Mouse (Mus musculus): Measurements from ENCODE around the gene Ephx1. TPM values are rescaled to one million over a fixed set of nuclear protein-coding genes. Genes with fewer than 3 reads are reported as not detected.

The Ephx1 gene
- total RNA-seq, 1 experiment from 2014 or later: 3.9 TPM

GRCm38 (mm10) chr1:181016532-181017131 is 4.1 kb downstream of the Ephx1 start:
- peak; percentile 29 to 44 for ATAC-seq (replicated peaks in 1 of 2; ENCODE audit: insufficient read depth in 1 of 2, low FRiP score in 2 of 2, low TSS enrichment in 1 of 2, low read depth in 1 of 2, poor library complexity in 2 of 2, severe bottlenecking in 2 of 2)

DNA sequence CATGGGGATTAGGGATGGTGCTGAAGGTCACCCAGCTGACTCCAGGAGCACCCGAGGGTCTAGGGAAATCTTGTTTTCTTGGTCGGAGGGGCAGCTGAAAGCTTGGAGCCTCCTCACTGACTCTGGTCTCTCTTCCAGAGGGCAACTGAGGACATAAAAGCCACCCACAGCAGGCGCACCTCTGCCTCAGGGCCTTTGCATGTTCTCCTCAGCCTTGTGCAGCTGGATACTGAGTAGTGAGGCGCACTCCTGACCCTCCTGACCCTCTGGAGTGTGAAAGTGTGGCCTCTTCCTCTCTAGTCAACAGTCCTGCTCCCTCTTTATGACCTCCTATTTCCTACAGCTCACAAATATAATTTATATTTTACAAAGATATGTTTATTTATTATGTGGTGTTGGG is 4.7 kb downstream of the Ephx1 start:
- ATAC-seq (replicated peaks in 1 of 2; ENCODE audit: insufficient read depth in 1 of 2, low FRiP score in 2 of 2, low TSS enrichment in 1 of 2, low read depth in 1 of 2, poor library complexity in 2 of 2, severe bottlenecking in 2 of 2): no peak

DNA sequence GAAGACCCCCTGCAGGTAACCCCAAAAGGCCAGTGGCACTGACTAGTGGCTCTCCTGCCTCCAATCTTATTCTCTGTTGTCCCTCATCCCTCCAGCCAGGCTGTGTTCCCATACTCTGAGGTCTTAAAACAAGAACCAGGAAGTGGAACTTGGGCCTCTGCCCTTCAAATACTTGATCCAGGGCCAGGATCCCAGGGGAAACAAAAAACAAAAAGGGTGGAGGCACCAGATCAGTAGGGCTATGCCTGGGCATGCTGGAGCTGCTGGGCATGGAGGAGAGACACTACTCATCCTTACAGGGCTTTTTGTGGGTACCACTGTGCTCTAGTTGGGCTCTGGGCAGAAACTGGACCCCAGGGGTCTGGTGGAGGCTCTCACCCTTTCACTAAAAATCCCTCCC is 5.1 kb downstream of the Ephx1 start:
- no peak for ATAC-seq (replicated peaks in 1 of 2; ENCODE audit: insufficient read depth in 1 of 2, low FRiP score in 2 of 2, low TSS enrichment in 1 of 2, low read depth in 1 of 2, poor library complexity in 2 of 2, severe bottlenecking in 2 of 2)

DNA sequence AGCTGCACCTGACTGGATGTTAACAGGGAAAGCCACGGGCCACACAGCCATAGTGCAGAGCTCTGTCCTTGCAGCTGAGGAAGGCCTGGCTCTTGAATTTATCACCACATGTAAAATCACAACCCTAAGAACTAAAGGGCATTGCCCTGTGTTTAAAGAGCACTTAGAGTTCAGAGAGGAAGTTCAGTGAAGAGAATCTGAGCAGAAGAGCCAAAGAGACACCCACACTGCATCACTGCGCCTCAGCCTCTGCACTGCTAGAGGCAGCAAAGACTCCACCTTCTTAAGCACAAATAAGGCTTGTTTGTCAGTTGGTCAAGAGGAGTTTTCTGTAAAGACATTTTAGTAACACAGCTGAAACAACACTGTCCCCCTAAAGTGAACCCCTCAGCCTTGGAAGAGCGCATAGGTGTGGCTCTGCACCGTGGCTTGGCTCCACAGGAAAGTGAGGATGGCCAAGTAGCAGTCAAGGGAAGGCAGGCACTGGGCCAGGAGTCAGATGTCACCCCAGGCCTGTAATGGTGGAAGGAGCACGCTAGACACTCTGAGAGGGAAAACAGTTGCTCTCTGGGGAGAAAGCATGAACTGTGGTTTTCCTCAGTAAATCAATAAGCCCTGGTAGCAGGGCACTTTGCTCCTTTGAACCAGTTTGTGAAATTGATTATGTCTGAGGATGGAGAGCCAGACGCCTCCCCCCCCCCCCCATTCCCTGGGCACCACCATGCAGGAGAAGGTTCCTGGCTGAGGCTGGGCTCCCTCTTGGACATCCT is 5.8 kb downstream of the Ephx1 start:
- no peak for ATAC-seq (replicated peaks in 1 of 2; ENCODE audit: insufficient read depth in 1 of 2, low FRiP score in 2 of 2, low TSS enrichment in 1 of 2, low read depth in 1 of 2, poor library complexity in 2 of 2, severe bottlenecking in 2 of 2)

DNA sequence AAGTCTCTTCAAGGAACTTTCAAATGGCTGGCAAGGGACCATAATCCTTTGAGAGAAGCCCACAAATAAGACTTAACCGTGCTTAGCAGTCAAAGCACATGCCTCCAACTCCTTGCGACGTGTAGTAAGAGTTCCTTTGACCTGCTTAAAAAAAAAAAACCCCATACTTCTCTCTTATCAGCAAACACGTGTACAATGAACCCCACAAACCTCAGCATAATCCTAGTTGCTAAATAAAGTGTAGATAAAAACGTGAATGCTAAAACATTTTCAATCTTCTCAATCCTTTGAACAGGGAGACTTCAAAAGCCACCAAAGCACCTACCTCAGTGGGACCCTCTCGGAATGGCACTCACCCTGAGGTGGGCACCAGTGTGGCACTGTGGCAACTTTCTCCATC is 7.3 kb downstream of the Ephx1 start:
- no peak for ATAC-seq (replicated peaks in 1 of 2; ENCODE audit: insufficient read depth in 1 of 2, low FRiP score in 2 of 2, low TSS enrichment in 1 of 2, low read depth in 1 of 2, poor library complexity in 2 of 2, severe bottlenecking in 2 of 2)

DNA sequence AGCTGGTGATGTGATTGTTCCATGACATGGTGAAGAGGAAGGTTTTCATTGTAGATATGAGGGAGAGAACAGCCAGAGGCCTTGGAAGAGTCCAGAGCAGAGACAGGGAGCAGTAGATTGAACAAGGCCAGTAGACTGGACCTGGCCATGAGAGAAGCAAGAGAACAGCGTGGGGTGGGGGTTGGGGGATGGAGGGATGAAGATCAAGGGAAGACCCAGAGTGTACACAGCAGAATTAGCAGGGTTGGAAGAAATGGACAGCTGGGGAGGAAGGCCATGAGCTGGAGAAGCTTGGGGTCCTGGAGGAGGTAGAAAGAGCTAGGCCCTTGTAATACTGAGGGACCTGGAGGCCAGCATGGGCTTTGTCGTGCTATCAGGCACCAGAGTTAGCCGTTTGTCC is 8.3 kb downstream of the Ephx1 start:
- ATAC-seq (replicated peaks in 1 of 2; ENCODE audit: insufficient read depth in 1 of 2, low FRiP score in 2 of 2, low TSS enrichment in 1 of 2, low read depth in 1 of 2, poor library complexity in 2 of 2, severe bottlenecking in 2 of 2): no peak

- ATAC-seq (replicated peaks in 1 of 2; ENCODE audit: insufficient read depth in 1 of 2, low FRiP score in 2 of 2, low TSS enrichment in 1 of 2, low read depth in 1 of 2, poor library complexity in 2 of 2, severe bottlenecking in 2 of 2): no peak
These were observed 9.1 kb downstream of the Ephx1 start for GRCm38 (mm10) chr1:181011601-181012000.

GRCm38 (mm10) chr1:181010171-181010932 is 10.4 kb downstream of the Ephx1 start:
- no peak for ATAC-seq (replicated peaks in 1 of 2; ENCODE audit: insufficient read depth in 1 of 2, low FRiP score in 2 of 2, low TSS enrichment in 1 of 2, low read depth in 1 of 2, poor library complexity in 2 of 2, severe bottlenecking in 2 of 2)

DNA sequence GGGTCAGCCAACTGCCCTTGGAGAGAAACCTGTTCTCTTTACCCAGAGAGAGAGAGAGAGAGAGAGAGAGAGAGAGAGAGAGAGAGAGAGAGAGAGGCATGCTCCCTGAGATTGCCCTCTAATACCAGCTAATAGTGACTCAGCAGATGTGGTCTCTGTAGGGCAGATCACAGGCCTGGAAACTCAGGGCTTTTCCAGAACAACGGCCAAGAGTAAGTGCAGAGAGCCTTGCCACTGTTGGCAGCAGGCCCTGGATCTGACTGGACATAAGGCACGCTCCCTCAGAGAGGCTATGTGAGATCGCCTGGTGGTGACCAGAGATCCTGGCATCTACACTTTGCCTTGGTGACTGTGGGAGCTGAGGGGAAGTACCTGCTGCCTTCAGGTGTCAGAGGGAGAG is 10.9 kb downstream of the Ephx1 start:
- ATAC-seq (replicated peaks in 1 of 2; ENCODE audit: insufficient read depth in 1 of 2, low FRiP score in 2 of 2, low TSS enrichment in 1 of 2, low read depth in 1 of 2, poor library complexity in 2 of 2, severe bottlenecking in 2 of 2): peak in 1 of 2 experiments; percentile 51; a peak in 3 of 4 replicates

GRCm38 (mm10) chr1:181009011-181009590 is 11.6 kb downstream of the Ephx1 start:
- no peak for ATAC-seq (replicated peaks in 1 of 2; ENCODE audit: insufficient read depth in 1 of 2, low FRiP score in 2 of 2, low TSS enrichment in 1 of 2, low read depth in 1 of 2, poor library complexity in 2 of 2, severe bottlenecking in 2 of 2)

DNA sequence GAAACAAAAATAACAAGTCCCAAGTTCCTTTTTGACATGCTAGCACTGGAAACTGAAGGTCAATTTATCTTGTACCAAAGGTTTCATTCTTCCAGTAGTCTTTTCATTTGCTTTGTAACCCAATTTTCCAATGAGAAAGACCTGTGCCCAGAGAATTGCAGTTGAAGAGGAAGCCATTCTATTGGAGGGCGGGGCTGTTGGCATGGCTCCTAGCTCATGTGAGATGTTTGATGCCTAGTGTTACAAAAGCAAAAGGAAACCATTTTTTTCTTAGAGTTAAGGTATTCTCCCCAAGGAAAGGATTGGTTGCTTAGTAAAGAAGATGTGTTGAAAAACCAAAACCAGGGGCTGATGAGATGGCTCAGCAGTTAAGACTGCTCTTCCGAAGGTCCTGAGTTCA is 12.4 kb downstream of the Ephx1 start:
- no peak for ATAC-seq (replicated peaks in 1 of 2; ENCODE audit: insufficient read depth in 1 of 2, low FRiP score in 2 of 2, low TSS enrichment in 1 of 2, low read depth in 1 of 2, poor library complexity in 2 of 2, severe bottlenecking in 2 of 2)

DNA sequence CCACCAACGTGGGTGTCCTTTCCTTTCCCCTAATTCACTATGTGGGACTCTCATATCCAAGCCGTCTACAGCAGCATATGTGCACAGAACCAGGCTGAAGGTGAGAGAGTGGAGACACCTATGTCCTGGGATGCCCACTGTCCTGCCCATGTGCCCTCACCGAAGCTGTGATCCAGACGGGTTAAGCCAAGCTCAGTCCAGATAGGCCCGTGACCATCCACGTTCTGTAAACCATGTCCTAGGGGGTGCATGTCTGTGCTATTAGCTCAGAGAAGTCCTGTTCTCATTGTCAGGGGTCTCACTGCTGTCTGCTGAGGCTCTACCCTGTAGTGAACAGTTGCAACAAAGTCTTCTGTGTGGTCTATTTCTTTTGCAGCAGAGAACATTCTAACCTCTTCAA is 12.9 kb downstream of the Ephx1 start:
- ATAC-seq (replicated peaks in 1 of 2; ENCODE audit: insufficient read depth in 1 of 2, low FRiP score in 2 of 2, low TSS enrichment in 1 of 2, low read depth in 1 of 2, poor library complexity in 2 of 2, severe bottlenecking in 2 of 2): no peak

DNA sequence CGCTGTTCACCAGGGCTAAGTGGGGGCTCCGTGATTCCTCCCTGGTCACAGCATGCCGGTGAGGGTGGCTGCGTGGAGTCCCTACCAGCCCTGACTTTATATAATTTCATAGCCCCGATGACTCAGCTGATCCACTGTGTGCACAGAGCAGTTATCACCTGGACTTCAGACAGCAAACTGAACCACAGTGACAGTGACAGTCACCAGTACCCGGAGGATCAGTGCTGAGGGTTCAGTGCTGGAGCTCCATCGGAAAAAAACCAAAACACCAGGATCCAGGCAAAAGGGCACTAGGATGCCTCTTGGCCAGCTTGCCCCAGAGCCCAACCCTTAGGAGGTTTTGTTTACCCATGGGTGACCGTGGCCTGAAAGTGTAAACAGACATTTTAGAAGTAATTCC is 15.4 kb downstream of the Ephx1 start:
- no peak for ATAC-seq (replicated peaks in 1 of 2; ENCODE audit: insufficient read depth in 1 of 2, low FRiP score in 2 of 2, low TSS enrichment in 1 of 2, low read depth in 1 of 2, poor library complexity in 2 of 2, severe bottlenecking in 2 of 2)

DNA sequence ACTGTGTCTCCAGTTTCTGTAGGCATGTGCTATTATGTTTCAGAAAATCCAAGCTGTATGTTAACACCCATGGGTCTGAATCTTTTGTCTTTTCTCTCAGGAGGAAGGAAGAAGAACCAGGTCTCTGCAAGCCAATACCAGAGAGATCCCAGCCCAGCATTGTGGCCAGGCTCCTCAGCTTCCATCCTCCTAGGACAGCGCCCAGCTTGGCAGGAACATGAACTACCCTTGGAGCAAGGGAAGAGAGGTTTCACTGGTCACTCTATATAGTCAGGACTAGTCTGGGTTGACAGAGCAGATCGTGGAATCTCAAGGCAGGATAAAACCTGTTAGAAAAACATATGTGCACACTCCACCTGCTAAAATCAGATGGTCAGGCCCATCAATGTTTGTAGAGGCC is 16.9 kb downstream of the Ephx1 start:
- ATAC-seq (replicated peaks in 1 of 2; ENCODE audit: insufficient read depth in 1 of 2, low FRiP score in 2 of 2, low TSS enrichment in 1 of 2, low read depth in 1 of 2, poor library complexity in 2 of 2, severe bottlenecking in 2 of 2): no peak

GRCm38 (mm10) chr1:181001621-181002020 is 19.1 kb downstream of the Ephx1 start:
- ATAC-seq (replicated peaks in 1 of 2; ENCODE audit: insufficient read depth in 1 of 2, low FRiP score in 2 of 2, low TSS enrichment in 1 of 2, low read depth in 1 of 2, poor library complexity in 2 of 2, severe bottlenecking in 2 of 2): no peak

DNA sequence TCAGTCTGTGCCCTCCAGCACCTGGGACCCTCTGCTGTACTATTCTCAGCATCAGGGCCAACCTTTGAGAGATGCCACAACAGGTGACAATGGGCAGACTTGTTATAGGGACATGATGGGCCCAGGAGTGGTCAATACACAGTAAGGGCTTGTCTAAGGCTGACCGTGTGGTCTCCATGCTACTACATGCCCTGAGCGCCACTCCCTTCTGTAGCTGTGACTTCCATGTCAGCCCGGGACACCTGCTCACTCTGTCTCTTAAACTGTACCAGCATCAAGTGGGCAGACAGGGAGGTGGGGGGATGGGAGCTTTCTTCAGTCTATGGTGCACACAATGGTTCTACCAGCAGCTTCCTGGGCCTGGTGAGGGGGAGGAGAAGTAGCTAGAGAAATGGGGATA is 19.5 kb downstream of the Ephx1 start:
- ATAC-seq (replicated peaks in 1 of 2; ENCODE audit: insufficient read depth in 1 of 2, low FRiP score in 2 of 2, low TSS enrichment in 1 of 2, low read depth in 1 of 2, poor library complexity in 2 of 2, severe bottlenecking in 2 of 2): no peak

DNA sequence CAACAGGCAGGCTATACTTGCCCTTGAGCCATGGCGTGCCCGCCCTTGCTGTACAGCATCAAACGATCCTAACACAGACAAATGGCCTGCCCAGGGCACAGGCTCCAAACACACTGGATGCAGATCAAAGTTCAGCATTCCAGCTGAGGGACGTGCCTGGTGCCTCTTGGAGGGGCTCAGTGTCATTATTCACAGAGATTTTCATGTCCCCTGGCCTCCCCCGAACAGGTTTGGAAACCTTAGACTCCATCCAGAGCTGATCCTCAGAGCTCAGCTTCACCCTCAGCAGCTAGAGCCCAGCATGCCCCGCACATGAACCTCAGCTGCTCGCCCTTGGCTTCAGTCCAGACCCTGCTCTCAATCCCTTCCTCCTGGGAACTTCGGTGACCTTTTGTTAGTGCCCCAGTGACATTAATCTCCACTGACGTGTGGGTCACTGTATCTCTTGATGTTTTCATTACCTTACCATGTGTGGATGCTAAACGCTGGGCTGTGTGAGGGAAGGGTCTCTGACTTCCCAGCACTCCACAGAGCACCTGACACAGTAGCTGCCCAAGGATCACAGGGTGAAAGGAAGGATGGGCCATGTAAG is 20.1 kb downstream of the Ephx1 start:
- ATAC-seq (replicated peaks in 1 of 2; ENCODE audit: insufficient read depth in 1 of 2, low FRiP score in 2 of 2, low TSS enrichment in 1 of 2, low read depth in 1 of 2, poor library complexity in 2 of 2, severe bottlenecking in 2 of 2): no peak

DNA sequence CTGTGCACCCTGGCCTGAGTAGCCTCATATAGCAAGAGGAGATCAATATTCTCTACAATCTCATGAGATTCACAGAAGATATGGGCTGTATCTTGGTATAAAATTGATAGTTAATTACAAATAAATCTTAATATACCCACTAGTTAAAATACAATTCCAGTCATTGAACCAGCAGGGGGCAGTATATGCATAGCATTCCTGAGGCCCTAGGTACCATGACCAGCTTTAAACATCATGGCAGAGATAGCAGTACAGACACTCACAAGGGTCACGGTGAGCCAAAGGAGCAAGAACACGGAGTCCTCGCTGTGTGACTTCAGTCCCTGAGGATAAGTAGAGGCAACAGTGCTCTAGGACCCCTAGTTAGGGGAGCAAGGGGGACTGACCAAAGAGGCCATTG is 28.6 kb downstream of the Ephx1 start:
- ATAC-seq (replicated peaks in 1 of 2; ENCODE audit: insufficient read depth in 1 of 2, low FRiP score in 2 of 2, low TSS enrichment in 1 of 2, low read depth in 1 of 2, poor library complexity in 2 of 2, severe bottlenecking in 2 of 2): no peak; a peak in 1 of 4 replicates
